Mouse (Mus musculus): ENCODE results near the gene Idh1. TPM values are rescaled to one million over a fixed set of nuclear protein-coding genes. Genes with fewer than 3 reads are reported as not detected.

Gene Idh1
- total and polyA plus RNA-seq, 2 experiments: 137 to 624 TPM

- TF ChIP-seq CTCF (IDR thresholded peaks at IDR 0.05; ENCODE audit: low read depth, low read length) (peak; percentile 21; the same call in 1 of the 2 replicates), POLR2A (IDR thresholded peaks at IDR 0.05; ENCODE audit: extremely low read depth, insufficient read depth, low read length) (no peak)
- peak overlapping the region; percentile 25; the same call in 1 of the 2 replicates for H3K4me3 ChIP-seq (ENCODE audit: insufficient read depth, low read depth, low read length)
- H3K27me3 ChIP-seq (ENCODE audit: control insufficient read depth, insufficient read depth, low read length): no peaks in the 10 kb centered on the region
- no peak overlapping the region for H3K27ac ChIP-seq (replicated peaks; ENCODE audit: insufficient read depth, low read depth, low read length)
- no peak overlapping the region for H3K9ac ChIP-seq (ENCODE audit: low read depth, low read length)
- H3K79me2 ChIP-seq (ENCODE audit: control insufficient read depth, insufficient read depth, low read length): peaks cover 7% of the 10 kb centered on the region; the same call in 1 of the 2 replicates
- WGBS: 1% methylated on average over 11 of the region's 11 CpGs
- peaks cover 4% of the 10 kb centered on the region; the same call in 1 of the 2 replicates for H3K36me3 ChIP-seq (ENCODE audit: control insufficient read depth, insufficient read depth, low read length)
- DNase-seq (ENCODE audit: extremely low read depth, low read depth, low spot score): peak; percentile 78
- peaks cover 4% of the 10 kb centered on the region for H3K4me1 ChIP-seq (ENCODE audit: control insufficient read depth, insufficient read depth, low read length)
Observed at GRCm38 (mm10) chr1:65179634-65180249, 6.6 kb downstream of the Idh1 start.

DNA sequence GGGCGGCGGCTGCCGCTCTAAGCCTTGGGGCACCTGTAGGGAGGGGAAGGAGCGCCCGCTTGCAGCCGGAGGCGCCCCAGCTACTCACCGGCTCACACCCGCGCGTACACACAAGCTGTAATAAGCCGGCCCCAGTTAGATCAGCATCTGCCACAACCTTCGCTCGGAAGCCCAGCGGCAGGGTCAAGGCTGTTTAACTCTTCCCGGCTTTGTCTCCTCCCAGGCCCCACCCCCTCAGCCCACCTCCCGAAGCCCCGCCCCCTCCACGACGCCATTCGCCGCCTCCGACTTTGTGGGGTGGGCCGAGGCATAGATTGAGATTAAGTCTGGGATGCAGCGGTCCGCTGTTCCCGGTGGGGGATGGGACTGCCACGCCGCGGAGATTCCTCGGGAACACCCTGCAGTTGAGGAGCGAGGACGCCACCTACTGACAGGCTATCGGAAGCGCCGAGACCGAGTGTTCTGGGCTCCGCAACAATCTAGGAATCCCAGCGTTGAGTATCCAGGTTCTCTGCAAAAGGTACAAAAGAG is 7.3 kb downstream of the Idh1 start:
- 0% methylated on average over 39 of the region's 39 CpGs for WGBS
- peak overlapping the region; percentile 93 for H3K27ac ChIP-seq (replicated peaks; ENCODE audit: insufficient read depth, low read depth, low read length)
- peak; percentile 92 for DNase-seq (ENCODE audit: extremely low read depth, low read depth, low spot score)
- peaks cover 14% of the 10 kb centered on the region; the same call in 1 of the 2 replicates for H3K79me2 ChIP-seq (ENCODE audit: control insufficient read depth, insufficient read depth, low read length)
- H3K4me1 ChIP-seq (ENCODE audit: control insufficient read depth, insufficient read depth, low read length): peaks cover 10% of the 10 kb centered on the region
- H3K4me3 ChIP-seq (ENCODE audit: insufficient read depth, low read depth, low read length): peak overlapping the region; percentile 79
- peak overlapping the region; percentile 80 for H3K9ac ChIP-seq (ENCODE audit: low read depth, low read length)
- TF ChIP-seq POLR2A (IDR thresholded peaks at IDR 0.05; ENCODE audit: extremely low read depth, insufficient read depth, low read length) (peak; percentile 95), CTCF (IDR thresholded peaks at IDR 0.05; ENCODE audit: low read depth, low read length) (peak; percentile 95)
- H3K27me3 ChIP-seq (ENCODE audit: control insufficient read depth, insufficient read depth, low read length): no peaks in the 10 kb centered on the region
- peaks cover 8% of the 10 kb centered on the region for H3K36me3 ChIP-seq (ENCODE audit: control insufficient read depth, insufficient read depth, low read length)

GRCm38 (mm10) chr1:65178126-65178901 is 8.0 kb downstream of the Idh1 start:
- WGBS: under 1% methylated on average over 27 of the region's 27 CpGs
- Histone ChIP-seq H3K36me3 (ENCODE audit: control insufficient read depth, insufficient read depth, low read length) (peaks cover 14% of the 10 kb centered on the region), H3K9ac (ENCODE audit: low read depth, low read length) (peak overlapping the region; percentile 80), H3K4me1 (ENCODE audit: control insufficient read depth, insufficient read depth, low read length) (peaks cover 14% of the 10 kb centered on the region), H3K79me2 (ENCODE audit: control insufficient read depth, insufficient read depth, low read length) (peaks cover 14% of the 10 kb centered on the region; the same call in 1 of the 2 replicates), H3K27ac (replicated peaks; ENCODE audit: insufficient read depth, low read depth, low read length) (peak overlapping the region; percentile 93), H3K4me3 (ENCODE audit: insufficient read depth, low read depth, low read length) (peak overlapping the region; percentile 79), H3K27me3 (ENCODE audit: control insufficient read depth, insufficient read depth, low read length) (no peaks in the 10 kb centered on the region)
- peak; percentile 100 for DNase-seq (ENCODE audit: extremely low read depth, low read depth, low spot score)
- TF ChIP-seq POLR2A (IDR thresholded peaks at IDR 0.05; ENCODE audit: extremely low read depth, insufficient read depth, low read length) (0 out of 2 replicates have a peak, but pooled peaks have one; percentile 24), CTCF (IDR thresholded peaks at IDR 0.05; ENCODE audit: low read depth, low read length) (peak; percentile 85)

- Histone ChIP-seq H3K9ac (ENCODE audit: low read depth, low read length) (peak overlapping the region; percentile 63), H3K4me3 (ENCODE audit: insufficient read depth, low read depth, low read length) (peak overlapping the region; percentile 55), H3K27me3 (ENCODE audit: control insufficient read depth, insufficient read depth, low read length) (no peaks in the 10 kb centered on the region), H3K4me1 (ENCODE audit: control insufficient read depth, insufficient read depth, low read length) (peaks cover 20% of the 10 kb centered on the region), H3K36me3 (ENCODE audit: control insufficient read depth, insufficient read depth, low read length) (peaks cover 21% of the 10 kb centered on the region), H3K79me2 (ENCODE audit: control insufficient read depth, insufficient read depth, low read length) (peaks cover 16% of the 10 kb centered on the region; the same call in 1 of the 2 replicates), H3K27ac (replicated peaks; ENCODE audit: insufficient read depth, low read depth, low read length) (peak overlapping the region; percentile 93)
- WGBS: 4% methylated on average over 3 of the region's 3 CpGs
- DNase-seq (ENCODE audit: extremely low read depth, low read depth, low spot score): peak; percentile 91
- TF ChIP-seq POLR2A (IDR thresholded peaks at IDR 0.05; ENCODE audit: extremely low read depth, insufficient read depth, low read length) (no peak), CTCF (IDR thresholded peaks at IDR 0.05; ENCODE audit: low read depth, low read length) (no peak)
Observed at GRCm38 (mm10) chr1:65177452-65177851, 8.8 kb downstream of the Idh1 start.

DNA sequence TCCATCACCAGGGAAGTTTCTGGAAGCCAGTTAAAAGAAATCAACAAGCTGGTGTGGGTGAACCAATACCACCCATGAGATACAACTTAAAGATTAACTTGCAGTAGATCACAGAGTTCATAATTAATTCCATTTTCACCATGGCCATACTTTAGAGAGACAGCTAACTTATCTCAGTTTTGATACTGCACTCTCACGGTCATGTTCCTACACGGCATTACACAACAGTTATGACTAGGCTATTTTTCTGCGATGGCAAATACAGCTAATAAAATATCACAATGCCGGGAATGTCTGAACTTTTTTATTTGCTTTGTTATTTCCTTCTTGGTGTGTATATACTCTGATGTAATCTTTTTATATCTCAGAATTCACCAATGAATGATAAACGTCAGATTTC is 9.4 kb downstream of the Idh1 start:
- H3K27ac ChIP-seq (replicated peaks; ENCODE audit: insufficient read depth, low read depth, low read length): 0 out of 2 replicates have a peak overlapping the region, but pooled peaks have one; percentile 9
- H3K36me3 ChIP-seq (ENCODE audit: control insufficient read depth, insufficient read depth, low read length): peaks cover 25% of the 10 kb centered on the region
- H3K4me1 ChIP-seq (ENCODE audit: control insufficient read depth, insufficient read depth, low read length): peaks cover 21% of the 10 kb centered on the region
- H3K4me3 ChIP-seq (ENCODE audit: insufficient read depth, low read depth, low read length): peak overlapping the region; percentile 58; the same call in 1 of the 2 replicates
- H3K9ac ChIP-seq (ENCODE audit: low read depth, low read length): no peak overlapping the region; the same call in 1 of the 2 replicates
- H3K27me3 ChIP-seq (ENCODE audit: control insufficient read depth, insufficient read depth, low read length): no peaks in the 10 kb centered on the region
- peak; percentile 82 for DNase-seq (ENCODE audit: extremely low read depth, low read depth, low spot score)
- H3K79me2 ChIP-seq (ENCODE audit: control insufficient read depth, insufficient read depth, low read length): peaks cover 16% of the 10 kb centered on the region; the same call in 1 of the 2 replicates
- WGBS: under 1% methylated on average over 5 of the region's 5 CpGs
- TF ChIP-seq CTCF (IDR thresholded peaks at IDR 0.05; ENCODE audit: low read depth, low read length) (no peak), POLR2A (IDR thresholded peaks at IDR 0.05; ENCODE audit: extremely low read depth, insufficient read depth, low read length) (no peak)

All from liver, adult 2 months (tissue).